Mouse (Mus musculus) gastrocnemius, postnatal 25 days (tissue): Measurements from ENCODE around the gene Masp1. TPM values are rescaled to one million over a fixed set of nuclear protein-coding genes. Genes with fewer than 3 reads are reported as not detected.
A peak's percentile ranks its signal among the peaks of the same experiment; 100 is the strongest.

Source experiments
- DNase-seq: peaks from one replicate; pipeline ENCODE4 v3.0.0; 2022
- long read RNA-seq, 2 experiments: library from polyadenylated mRNA; stranded (forward); transcript quantifications; one replicate each; pipeline ENCODE4 v2.0.0; 2021
- total RNA-seq, 2 experiments: library from RNA; stranded (reverse); gene quantifications; 1 replicate in 1 of 2; 2 replicates in 1 of 2; pipeline ENCODE4 v1.2.3; 2021

The Masp1 gene
- 10 to 100 TPM; 14.7 to 18.6 TPM for total RNA-seq
- long read RNA-seq, experiment 1, partial matches to known transcripts: 3 of 25 reads
- long read RNA-seq, experiment 1, other reads (novel, unspliced or antisense): 17 of 25 reads
- long read RNA-seq, experiment 2, transcript Masp1-204 (9 exons, 2,035 nt): major isoform, 8 of 32 reads
- long read RNA-seq, experiment 2, partial matches to known transcripts: 3 of 32 reads
- long read RNA-seq, experiment 2, other reads (novel, unspliced or antisense): 19 of 32 reads

GRCm38 (mm10) chr16:23520235-23520871 is at the start of gene Masp1, which contains the start of gene Rtp4:
TSS of gene Masp1 (minus strand) at chr16:23520815.
TSS of gene Rtp4 (plus strand) at chr16:23520291.
- peak; percentile 67 for DNase-seq

GRCm38 (mm10) chr16:23568369-23568958 is 47.8 kb upstream of the Masp1 start:
- DNase-seq: no peak

DNA sequence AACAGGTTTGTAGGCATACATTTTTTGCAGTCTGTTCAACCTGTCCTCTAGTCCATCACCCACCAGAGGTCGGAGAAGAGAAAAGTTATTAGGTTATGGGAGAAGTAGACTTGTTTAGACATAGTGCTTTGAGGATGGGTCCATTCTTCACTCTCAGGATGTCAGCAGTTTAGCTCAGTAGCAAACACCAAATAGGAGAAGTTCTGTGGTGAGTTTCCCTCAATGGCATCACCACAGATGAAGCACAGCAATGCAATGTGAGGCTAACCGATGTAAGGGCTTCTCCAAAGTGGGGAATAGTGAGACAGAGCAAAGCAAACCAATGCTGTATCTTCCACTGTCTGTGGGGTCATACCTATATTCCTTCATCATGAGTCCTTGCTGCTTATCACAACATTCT is 37.1 kb upstream of the Masp1 start:
- no peak for DNase-seq

DNA sequence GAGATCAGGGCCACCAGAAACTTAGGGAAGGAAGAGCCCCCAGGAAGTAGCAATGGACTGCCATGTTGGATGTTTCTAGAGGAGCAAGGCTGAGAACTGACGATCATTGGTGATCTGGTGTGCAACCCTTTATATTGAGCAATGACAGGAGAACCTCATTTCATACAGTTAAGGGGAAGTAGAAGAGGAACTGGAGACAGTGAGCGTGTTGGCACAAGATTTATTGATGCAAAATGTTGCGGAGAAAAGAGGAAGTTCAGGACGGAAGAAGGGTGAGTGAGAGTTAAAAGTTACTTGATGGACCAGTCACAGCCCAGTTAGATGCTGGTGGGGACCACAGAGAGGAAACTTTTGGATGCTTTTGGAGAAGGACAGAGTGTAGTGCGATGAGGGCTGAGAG is 36.6 kb upstream of the Masp1 start:
- DNase-seq: no peak

DNA sequence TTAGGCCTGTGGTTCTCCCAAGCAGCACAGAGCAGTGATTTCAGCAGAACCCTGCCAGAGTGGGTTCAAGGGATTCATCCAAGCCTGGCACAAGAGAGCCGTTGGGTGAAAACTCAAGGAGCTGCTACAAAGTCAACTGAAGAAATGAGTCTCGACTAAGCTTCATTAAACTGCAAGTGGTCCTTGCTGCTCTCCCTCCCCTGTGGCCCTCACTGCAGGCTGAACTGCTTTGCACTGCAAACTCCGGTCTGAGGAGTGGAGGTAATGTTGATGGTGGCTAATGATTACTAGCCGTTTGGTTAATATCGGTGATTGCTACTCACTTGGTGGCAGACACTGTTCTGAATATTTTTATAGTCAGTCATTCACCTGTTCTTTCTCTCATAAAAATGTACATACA is 34.1 kb upstream of the Masp1 start:
- DNase-seq: no peak

DNA sequence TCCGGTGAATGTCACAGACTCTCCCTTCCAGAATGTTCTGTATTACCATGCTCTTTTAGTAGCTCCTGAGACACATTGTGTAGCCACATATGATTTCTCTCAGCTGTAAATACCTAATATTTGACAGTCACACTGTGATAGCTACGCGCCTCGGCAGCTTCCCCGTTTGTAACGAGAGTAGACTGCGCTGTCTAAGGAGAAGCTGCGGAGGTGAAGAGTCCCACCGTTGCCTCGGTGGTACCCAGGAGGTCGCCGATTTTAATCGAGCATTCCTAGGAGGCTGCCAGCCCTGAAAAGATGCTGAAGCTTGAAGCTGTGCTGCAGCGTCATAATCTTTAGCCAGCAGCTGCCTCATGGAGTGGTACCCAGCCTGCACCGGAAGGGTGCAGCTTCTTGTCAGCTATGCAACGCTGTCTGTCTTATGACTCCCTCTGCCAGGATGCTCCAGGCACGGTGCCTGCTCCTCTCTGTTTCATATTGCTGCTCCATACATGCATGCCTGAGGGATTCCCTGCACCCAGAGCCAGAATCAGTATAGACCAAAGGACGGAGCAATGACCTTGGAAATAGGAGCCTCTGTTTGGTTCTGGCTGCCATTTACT is 30.5 kb upstream of the Masp1 start:
- DNase-seq: no peak

GRCm38 (mm10) chr16:23550346-23550980 is 29.8 kb upstream of the Masp1 start:
- peak; percentile 22 for DNase-seq

- DNase-seq: no peak
Observed at GRCm38 (mm10) chr16:23547783-23548182, 27.2 kb upstream of the Masp1 start.

DNA sequence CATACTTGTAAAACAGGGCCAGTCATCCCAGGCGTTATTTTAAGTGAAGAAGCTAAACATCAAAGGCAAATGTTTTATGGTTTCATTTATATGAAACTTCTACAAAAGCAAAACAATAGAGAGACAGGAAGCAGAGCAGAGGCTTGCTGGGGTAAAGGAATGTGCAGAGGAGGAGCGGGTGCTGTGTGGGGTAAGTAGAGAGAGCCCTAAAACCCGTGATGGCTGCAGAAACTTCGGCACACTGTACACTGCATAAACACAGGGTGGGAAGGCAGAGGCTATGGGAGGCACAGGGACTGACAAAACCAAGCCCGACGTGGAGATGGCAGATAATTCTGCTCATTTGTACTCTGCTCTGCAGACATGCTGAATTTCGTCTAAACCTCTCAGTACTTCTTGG is 23.7 kb upstream of the Masp1 start:
- no peak for DNase-seq

- DNase-seq: no peak
Observed at GRCm38 (mm10) chr16:23542866-23543265, 22.3 kb upstream of the Masp1 start.

- no peak for DNase-seq
Observed at GRCm38 (mm10) chr16:23541046-23541445, 20.4 kb upstream of the Masp1 start.

- DNase-seq: no peak
Observed at GRCm38 (mm10) chr16:23533707-23534106, 13.1 kb upstream of the Masp1 start.

DNA sequence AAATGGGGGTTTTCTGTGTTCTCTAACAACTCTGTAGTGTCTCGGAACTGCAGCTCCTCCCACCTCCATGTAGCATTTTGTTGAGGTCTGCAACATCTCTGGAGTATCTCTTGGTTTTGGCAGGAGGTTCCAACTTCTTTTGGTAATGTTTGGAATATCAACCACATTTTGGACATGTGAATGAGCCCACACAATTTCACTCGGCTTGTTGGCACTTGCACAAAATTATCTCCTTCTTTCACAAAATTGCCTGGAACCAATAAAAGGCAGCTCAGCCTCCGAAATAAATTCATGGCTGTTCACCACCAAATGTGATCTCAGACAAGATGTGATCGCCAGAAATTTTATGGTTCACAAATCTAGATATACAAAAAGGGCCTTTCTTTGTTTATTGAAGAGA is 8.6 kb upstream of the Masp1 start:
- no peak for DNase-seq

DNA sequence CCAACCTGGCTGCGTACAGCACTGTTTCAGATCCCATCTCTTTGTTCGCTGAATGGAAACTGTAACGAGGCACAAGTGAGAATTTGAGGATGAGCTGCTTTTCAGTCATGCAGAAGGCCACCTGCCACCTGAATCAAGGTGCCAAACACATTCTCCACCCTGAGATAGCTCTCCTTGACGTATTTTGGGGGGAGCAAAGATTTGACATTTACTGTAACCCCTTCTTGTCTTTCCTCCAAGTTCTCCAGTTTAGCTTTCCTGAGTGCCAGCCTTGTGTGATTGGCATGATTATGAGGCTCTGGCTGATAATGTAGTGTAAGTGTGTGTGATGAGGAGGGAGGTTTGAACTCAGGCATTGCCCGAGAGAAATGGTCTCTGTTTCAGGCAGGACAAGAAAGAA is 1.5 kb upstream of the Masp1 start:
- DNase-seq: no peak

DNA sequence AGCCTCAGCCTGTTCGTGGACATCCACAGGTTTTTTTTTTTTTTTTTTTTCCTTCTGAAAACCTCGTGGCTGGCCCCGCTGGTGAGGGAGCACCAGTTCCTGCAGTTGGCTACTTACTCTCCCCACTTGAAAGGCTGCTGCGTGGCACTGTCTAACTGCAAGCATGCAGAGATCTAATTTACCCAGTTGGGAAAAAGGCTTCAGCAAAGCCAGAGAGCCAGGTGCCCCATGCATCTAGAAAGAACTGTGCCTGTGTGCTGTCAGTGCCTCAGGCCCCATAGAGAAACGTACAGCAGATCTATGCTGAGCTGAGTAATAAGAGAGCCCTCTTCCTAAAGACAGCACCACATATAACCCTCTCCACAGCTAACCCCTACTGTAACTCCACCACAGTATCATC is 477 bp upstream of the Masp1 start:
- DNase-seq: no peak

DNA sequence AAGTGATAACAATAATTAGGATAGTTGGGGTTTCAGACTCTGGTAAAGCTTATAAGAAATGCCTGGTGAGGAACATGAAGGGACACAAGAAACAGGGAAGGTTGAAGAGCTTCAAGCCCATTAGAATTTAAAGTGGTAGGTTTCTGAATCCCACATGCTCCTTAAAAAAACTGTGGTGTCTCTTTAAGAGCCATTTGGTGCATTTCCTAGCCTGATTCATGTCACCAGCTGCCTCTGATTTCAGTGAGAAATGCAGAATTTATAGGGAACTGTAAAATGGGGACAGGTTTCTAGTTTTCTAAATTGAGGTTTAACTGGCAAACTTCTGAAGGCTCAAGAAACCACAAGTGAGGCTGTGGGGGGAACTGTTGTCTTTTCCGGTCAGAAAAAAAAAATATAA is 844 bp downstream of the Masp1 start:
- no peak for DNase-seq

GRCm38 (mm10) chr16:23518567-23519369 is 1.8 kb downstream of the Masp1 start:
- no peak for DNase-seq

- no peak for DNase-seq
Observed at GRCm38 (mm10) chr16:23517754-23518566, 2.7 kb downstream of the Masp1 start.

DNA sequence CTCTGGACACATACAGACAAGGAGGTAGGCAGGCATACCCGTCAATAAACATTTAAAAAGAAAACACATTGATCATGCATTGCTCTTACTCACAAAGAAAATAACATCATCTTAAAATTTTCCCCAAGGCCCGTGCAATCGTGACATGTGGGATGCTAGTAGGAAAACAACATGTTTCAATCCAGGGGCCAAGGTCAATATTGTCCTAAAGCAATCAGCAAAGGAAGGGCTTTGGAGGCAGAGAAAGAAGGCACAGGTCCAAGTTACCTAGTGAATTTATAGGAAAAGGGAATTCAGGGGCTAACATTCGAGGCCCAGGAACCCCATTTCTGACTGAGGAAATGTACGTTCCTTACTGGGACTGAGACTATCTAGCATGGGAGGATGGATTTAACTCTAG is 3.4 kb downstream of the Masp1 start:
- no peak for DNase-seq

DNA sequence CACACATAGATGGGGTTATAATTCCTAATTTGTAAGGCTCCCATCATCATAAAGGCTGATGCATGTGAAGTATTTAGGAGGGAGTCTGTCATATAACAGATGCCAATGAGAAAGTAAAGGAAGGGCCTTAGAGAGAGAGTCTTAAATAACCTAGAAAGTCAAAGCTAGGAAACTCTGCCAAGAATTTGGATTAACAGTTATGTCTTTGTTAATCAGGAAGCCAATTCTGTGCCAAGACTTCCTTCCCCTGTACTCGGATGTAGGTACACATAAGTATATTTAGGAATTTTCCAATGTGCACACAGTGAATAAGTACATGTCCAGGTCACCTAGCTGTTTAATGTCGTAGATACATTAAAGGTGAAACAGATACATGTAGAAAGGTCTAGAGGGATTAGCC is 4.0 kb downstream of the Masp1 start:
- no peak for DNase-seq

DNA sequence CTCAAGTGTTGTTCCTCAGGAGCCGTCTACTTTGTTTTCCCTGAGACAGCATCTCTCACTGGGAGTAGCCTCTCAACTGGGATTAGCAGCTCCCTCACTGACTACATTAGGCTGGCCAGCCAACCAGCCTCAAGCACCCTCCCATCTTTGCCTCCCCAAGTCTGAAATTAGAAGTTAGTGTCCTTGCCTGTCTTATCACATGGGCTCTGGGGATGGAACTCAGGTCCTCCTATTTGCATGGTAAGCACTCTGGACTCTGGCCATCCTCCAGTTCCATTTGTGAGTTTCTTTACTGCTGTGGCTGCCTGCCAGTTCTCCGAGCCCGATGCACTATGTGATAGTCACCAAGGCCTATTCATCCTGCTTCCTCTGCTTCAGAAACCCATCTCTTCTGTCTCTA is 4.8 kb downstream of the Masp1 start:
- peak; percentile 59 for DNase-seq
